Mouse (Mus musculus): ENCODE results near the gene Psmg4.

Gene Psmg4

DNA sequence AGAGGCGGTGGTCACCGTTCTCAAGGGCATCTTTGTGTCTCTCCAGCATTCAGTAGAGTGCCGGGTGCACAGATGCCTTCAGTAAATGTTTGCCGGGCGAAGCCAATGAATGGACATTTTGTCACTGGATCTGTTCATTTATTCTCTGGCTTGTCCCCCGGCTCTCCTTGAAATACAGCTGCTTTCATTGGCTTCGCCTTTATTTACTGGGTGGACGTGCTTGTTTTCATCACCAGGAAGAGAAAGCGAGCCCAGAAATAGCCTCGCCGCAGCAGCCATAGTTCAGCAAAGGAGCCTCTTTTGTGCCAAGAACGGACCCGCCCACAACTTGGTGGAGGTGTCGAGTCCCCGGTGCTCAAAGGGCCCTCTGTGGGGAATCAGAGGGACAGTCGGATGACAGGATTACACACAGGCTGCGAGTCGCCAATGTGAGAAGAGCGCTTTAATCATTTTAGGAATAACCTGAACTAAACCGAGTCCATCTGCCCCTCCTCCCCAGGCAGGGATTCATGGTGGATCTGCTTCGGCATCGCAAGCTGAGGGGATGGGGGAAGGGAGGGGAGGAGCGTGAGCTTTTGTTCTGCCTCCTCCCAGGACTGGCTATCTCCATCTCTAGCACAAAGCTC is 13.9 kb upstream of the Psmg4 start:
- peak; percentile 69 for DNase-seq

DNA sequence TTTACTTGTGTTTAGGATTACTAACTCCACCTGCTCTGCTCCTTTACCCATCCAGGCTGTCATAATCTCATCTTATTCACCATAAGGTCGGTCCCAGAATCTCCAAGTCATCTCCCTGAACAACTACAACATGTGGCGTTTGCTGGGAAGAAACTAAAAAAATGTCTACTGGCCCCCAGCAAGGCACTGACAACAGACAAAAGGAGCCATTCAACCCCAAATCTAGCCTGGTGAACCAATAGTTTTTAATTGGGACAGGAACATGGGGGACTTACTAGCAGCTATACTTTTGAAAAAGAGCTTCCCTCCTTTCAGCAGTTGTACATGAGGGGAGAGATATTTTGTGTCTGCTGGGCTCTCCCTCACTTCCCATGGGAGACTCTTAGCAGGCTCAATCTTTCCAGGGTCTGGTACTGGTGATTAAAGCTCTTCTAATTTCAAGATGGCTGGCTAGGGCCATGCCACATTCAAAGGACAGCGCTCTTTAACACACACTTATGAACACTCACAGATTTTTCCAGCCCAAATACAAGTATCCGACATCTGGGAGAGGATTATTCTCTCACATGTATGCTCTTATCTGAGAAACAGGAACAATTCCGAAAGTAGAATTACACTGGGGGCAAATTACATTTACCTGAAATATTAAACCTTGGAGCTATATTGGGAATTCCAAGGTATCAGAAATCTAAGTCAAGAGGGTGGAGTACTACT is 13.1 kb upstream of the Psmg4 start:
- DNase-seq: no peak

DNA sequence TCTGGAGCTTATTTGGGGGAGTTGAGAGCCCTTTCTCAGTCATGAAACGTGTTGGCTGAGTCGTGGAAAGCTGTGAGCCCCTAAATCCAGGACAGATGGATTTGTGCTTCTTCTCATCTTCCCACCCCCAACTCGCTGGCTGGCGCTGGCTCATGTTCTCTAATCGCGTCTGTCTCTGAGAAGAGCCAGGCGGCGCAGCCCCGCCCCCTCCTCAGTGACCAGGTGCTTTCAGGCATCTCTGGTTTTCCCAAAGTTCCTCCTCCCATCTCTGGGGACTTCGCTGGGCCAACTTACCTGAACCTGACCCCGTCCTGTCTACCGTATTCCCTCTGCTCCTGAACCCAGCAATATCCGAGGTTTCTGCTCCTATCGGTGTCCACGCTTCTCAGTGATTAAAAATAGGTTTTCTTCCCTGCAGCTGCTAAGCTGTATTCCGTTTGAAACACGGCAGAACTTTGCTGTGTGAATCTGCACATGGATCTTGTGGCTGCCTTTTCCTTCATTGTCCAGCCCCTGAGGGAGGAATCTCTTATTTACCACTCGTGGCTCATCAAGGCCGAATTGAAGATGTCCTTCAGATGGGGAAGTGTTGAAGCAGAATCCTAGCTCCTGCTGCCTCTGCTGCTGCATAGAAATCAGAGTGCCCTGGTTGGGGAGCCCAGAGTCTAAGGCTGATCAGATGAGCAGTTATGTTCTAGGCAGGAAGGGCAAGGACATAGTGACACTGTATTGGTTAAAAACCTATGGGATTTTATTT is 12.3 kb upstream of the Psmg4 start:
- peak; percentile 66 for DNase-seq

DNA sequence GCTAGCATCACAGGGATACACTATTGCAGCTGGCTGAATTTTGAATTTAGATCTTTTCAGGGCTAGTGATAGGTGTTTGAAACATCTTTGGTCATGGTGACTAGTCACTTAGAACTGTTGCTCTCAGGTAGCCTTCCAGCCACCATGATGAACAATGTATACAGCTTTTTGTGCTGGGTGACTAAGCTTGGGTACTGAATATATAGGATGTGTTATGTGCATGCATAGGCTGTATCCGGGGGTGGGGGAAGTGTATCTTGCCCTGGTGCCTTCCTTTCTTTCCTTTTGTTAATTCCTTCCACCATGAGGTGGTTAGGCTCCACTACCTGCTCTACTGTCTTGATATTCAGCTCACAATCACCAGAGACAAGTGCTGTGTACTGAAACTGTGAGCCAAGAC is 11.3 kb upstream of the Psmg4 start:
- no peak for DNase-seq

DNA sequence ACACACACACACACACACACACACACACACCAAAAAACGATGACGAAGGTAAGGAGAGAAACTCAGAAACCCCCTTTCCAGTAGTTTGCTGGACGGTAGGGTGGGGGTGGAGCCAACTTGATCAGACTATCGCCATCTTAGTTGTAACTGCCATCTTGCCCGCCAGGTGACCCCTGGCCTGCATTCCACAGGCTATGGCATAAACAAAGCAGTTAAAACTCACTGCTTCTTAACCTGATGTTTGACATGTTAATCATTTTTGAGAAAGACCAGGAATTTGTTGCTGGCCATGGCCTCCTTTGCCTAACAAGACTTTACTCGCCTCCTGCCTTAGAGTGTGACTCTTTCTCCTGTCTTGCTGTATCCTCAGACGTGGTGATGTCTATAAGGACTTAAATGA is 10.1 kb upstream of the Psmg4 start:
- no peak for DNase-seq

DNA sequence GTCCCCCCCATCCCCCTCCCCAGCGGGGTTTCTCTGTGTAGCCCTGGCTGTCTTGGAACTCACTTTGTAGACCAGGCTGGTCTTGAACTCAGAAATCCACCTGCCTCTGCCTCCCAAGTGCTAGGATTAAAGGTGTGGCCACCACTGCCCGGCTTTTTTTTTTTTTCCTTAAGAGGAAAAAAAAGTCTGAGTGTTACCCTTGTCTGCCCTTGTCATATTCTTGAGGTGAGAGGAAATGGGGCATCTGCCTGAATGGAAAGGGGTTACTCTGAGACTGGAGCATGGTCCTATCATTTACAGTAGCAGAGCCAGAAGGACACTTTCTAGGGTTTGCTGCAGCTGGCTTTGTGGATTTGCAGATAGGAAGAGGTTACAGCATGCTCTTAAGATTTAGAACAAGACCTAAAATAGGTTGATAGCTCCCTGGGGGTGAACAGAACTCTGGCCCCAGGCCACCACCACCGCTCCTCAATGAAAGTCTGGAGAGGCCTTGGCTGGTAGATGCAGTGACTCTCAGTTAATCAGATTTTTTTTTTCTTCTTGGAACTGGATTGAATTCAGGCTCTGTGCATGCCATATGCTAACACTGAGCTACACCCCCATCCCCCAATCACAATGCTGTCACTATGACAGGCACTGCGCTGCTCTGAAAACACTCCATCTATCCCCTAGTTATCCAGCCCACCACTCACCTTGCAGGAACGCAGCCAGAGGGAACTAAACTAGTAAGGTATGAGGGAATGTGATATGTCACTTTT is 9.3 kb upstream of the Psmg4 start:
- DNase-seq: no peak

DNA sequence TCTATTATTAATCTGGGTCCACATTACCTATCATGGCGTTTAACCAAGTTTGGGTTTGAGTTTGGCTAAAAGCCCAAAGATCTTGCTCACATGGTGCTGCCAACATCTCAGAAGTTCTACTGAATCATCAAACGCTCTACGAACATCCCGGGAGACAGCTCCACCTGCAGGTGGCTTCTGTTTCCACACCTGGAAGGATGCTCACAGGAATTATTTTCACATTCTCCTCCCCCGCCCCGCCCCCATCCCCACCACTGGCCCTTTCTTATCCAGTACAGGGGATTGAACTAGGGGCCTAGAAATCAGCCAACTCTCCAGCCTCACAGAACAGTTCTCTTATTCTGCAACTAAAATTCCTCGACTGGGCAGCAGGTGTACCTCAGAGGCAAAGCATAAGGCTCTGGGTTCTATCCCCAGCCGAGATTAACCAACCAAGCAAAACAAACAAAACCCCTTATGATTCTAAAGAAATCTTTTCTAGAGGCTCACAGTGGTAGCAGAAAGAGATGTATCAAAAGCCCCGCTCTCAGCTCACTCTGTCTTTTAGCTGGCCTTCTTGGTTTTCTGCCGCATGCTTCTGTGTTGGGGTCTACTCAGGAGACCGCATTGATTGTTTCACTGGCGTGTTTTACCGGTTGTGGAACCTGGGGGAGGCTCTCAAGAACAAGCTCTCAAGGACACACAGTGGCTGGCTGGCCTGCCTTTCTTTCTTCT is 8.4 kb upstream of the Psmg4 start:
- DNase-seq: peak; percentile 85

DNA sequence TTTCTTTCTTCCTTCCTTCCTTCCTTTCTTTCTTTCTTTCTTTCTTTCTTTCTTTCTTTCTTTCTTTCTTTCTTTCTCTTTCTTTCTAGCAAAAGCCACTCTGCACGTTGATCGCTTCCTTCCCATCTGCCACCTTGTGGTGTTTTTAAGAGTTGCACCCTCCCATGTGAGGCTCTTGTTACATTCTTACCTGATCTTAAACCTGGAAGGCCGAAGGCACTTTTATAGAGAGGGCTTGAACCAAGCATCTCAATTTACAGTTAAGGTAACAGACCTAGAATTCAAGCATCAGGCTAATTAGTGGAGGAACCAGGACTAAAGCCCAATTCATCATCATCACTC is 7.9 kb upstream of the Psmg4 start:
- peak; percentile 72 for DNase-seq

DNA sequence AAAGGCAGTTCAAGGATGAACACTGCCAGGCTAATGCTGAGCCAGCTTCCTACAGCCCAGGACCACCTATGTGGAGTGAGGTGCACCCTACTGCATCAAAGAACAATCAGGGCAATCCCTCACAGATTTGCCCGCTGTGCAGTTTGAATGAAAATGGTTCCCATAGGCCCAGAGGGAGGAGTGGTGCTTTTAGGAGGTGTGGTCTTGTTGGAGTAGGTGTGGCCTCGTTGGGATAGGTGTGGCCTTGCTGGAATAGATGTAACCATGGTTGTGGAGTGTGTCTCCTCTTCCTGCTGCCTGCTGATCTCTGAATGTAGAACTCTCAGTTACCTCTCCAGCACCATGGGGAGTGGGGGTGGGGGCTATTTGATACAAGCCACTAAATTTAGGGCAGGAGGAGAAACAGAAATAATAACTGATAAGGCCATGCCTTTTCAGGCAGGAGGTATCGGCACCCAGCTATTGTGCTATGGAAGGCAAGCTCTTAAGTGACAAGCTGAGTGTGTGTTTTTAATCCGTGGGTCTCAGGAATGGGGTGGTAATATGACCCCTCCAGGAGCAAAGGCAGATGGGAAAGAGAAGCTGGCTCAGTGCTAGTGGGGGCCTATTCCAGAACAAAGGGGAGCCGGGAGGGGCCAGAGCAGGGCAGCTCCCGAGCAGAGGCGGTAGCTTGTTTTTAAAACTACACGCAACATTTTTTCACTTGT is 6.5 kb upstream of the Psmg4 start:
- no peak for DNase-seq

DNA sequence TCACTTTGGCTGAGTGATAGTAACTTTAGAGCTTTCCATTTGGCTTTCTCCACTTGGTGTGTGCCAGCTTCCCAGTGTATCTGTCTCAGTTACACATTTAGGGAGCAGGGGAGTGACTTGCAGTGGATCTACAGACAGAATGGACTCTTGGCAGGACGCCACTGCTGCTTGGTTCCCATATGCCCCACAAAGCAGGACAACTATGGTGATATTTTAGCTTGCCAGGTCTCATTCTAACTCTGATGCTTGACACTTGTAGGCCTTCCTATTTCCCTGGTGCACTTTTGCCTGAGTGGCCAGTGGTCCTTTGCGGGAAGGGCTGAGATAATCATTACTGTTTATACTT is 6.0 kb upstream of the Psmg4 start:
- peak; percentile 67 for DNase-seq

DNA sequence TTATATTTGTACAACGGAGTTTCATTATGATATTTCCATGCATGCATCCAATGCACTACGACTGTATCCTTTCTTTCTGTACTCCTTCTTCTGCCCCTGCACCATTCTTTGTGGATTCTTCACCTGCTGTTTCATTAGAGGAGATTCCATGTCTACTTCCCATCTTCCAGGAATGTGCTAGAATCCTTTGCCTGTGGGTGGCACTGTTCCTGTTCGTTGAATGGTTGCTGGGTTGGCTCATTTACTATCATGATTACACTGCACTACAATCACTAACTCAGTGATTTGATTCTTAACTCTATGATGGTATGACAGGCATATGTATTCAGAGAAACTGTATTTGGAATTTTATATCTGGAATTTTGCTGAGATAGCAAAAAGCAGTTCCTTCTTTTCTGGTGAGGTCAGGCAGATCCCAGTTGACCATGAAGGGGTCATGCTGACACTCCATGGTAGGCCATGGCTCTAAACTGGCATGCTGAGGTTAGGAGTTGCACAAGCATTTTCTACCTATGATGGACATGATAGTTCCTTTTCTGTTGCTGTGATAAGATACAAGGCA is 5.1 kb upstream of the Psmg4 start:
- DNase-seq: no peak

DNA sequence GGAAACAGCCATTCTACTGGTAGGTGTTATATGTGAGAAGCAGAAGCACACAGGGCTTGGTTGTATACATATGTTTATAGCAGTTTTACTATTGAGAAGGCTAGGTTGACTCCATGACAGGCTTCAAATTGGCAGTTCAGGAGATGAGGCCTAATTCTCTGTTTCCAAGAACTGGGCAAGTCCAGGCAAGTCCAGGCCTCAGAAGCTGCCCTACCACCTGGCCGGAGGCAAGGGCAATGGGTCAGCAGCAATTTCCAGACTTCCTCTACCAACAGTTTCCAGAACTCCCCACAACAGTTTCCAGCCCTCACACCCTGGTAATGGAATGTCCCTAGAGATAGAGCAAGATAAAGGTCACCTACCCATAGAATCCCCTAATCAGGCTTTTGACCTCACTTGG is 2.8 kb upstream of the Psmg4 start:
- no peak for DNase-seq

DNA sequence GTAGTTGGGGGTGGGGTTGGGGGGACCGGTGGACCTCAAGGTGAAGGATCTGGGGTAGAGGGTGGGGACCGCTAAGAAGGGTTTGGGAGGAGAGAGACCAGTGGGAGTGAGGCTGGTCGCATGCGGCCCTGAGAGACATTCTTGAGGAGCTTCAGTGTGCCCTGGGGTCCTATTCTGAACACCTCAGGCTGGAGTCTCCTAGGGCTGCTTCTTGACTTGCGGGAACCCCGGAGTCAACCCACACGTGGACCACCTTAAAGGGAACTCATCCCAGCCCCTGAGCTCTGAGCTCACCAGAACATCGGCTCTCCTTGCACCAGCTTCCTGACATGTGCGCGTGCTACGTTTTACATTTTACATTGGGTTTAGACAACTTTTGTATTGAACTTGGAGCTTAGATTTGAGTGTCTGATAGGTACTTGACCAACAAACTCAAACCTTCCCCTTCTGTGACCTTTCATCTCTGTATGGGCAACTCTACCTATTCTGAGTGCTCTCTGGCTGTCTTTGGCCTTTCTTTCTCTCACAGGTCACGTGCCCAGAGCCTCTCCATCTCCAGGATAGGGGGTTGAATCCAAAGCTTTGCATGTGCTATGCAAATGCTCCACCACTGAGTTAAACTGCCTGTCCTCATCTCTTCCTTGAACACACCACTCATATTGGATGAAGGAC is 676 bp downstream of the Psmg4 start:
- no peak for DNase-seq

DNA sequence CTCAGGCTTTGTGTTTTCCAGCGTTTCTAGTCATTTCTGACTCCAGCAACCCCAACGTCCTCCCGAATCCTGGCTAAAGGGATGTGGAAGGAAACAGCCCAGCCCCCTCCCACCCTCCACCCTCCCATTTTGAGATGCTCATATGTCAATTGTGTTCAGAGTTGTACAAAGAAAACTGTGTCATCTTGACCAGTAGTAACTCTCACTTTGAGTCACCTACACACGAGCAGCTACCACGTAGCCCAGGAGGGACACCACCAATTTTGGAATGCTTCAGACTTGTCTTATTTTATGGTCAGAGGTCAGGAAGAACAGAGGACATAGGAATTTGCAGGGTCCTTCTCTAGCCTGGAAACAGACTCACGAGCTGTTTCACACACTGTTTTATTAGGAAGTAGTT is 11.3 kb downstream of the Psmg4 start:
- DNase-seq: no peak

DNA sequence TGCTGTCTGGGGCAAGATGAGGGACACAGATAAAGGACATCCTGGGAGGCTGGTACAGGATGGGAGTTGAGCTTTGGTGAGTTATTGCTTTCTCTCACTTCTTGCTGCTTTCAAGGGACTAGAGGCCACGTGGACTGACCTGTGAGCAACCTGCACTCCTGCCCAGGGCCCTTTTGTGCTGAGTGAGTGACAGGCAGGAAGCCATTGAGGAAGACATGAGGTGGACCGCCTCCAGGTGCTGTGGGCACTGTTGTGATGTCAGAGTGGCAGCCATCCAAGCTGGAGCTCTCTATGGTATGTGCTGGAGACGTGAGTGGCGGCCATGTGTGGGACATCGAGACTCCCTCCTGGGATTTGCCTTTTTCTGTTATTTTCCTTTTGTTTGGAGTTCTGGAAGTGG is 18.9 kb downstream of the Psmg4 start:
- DNase-seq: no peak

DNA sequence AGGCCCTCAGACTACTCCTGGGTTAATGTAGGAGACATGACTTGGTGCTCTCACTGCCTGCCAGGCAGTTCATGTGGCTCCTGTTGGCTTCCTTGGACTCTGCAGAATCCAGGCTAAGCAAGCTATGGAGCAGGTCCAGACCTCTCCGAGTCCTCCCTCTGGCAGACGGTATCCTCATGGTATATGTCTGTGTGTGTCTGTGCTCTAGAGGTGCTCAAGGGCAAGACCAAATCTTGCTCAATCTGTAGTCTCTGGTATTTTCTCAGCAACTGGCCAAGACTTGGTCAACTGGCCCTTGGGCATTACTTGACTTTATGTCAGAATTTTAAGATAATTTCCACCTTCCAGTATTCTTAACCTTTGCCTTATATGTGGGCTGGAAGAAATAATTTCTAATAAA is 22.6 kb downstream of the Psmg4 start:
- DNase-seq: no peak

DNA sequence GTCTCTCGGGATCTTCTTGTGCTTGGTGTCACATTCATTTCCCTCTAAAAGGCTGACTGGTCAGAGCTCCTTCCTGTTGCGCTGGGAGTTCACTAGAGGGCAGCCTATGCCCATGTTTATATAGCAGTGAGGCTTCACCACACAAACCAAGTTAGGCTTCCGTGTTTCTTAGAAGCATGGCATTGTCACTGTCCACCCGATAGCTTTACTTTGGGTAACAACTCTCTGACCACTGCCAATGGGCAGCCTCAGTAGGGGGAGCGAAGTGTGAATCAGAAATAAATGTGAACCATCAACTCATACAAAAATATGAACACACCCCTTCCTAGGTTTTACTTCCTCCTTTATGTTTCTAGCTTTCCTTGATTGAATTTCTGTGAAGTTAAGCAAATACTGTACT is 24.8 kb downstream of the Psmg4 start:
- peak; percentile 41 for DNase-seq

DNA sequence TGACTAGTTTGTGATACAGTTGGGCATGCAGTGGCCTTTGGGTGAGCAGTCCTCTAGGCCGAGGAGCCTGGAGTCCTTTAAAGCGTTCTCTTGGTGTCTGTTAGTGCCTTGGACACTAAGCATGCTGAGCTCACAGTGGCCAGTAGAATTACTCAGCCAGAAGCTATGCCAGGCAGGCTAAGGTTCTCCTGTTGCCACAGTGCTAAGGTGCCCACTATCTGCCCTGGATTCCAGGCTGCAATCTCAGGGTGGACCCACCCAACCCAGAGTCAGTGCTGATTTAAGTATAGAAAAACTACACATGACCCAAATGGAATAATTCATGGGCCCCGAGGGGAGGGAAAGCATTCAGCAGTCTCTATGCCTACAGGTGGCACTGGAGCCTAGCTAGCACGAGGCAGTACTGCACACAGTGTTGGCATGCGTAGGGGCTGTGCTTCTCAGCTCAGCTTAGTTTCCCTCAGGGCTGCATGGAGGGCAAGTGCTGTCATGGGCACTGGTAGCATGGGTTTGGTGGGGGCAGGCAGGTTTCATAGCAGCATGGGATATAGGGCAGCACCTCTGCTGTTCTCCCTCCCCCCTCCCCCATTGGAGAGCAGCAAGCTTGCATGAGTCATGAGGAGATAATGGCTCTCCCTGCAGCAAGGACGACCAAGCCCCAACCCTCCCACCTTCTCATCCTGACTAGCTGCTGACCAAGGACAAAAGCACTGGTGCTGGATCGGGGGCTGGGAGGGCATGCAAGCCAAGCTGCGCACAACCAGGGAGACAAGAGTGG is 29.8 kb downstream of the Psmg4 start:
- peak; percentile 28 for DNase-seq

DNA sequence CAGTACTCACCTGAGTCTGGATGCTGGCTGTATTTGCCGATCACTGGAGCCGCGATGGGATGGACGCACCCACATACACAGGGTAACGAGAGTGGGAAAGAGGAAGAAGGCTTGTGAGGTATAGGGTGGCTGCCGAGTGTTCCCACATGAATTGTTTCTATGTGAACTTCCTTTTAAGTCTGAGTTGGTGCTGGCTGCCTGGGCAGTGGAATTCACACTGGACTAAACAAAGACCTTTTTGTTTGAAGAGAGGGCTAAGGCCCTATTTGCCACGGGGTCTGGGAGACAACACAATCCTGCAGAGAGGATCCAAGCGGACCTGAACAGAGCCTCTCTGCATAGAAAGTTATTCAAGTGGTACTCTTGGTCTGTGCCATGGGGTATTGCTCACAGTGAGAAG is 30.6 kb downstream of the Psmg4 start:
- no peak for DNase-seq

DNA sequence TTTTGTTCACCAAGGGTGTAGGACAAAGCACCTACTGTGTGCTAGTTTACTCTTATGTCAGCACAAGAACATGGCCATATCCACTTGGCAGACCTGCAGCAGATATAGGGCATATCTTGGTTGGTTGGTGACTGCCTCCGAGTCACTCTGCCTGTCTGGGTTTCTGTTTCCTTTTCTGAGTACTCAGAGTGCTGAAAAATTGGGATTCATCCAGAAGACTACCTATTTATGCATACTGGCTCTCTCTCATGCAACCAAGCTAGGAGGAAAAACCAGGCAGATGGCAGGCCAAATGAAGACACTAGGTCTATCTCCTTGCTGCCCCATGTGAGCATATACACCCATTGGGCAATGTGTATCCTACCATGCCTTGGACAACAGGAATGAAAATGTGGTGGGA is 32.9 kb downstream of the Psmg4 start:
- no peak for DNase-seq

DNA sequence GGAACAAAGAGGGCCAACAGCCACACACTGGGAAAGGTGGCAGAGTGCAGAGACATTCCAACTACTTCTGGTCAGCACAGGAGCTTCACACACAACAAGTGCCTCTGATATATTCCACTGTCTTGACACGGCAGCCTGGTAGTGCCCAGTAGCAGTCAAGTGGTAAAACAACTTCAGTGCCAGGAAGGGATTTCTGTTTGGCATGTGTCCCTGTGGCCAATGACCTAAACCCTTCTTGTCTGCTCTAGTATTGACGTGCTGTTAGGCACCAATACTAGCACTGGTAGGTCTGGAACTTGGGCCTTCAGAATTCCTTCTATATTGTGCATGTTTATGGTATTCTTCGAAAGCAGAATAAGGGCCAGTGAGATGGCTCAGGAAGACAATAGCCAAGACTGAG is 42.5 kb downstream of the Psmg4 start:
- no peak for DNase-seq
